Mouse (Mus musculus) lung, postnatal 0 days (tissue): ENCODE measurements around the gene Maip1.

Experiments used
- CTCF ChIP-seq: IDR thresholded peaks from 2 replicates; pipeline ENCODE4 v1.5.1; 2016; ENCODE audit warnings: antibody characterized with exemption, mild to moderate bottlenecking
- EP300 ChIP-seq: IDR thresholded peaks from 2 replicates; pipeline ENCODE4 v1.6.1; 2016; ENCODE audit warnings: antibody characterized with exemption, mild to moderate bottlenecking, control low read depth

DNA sequence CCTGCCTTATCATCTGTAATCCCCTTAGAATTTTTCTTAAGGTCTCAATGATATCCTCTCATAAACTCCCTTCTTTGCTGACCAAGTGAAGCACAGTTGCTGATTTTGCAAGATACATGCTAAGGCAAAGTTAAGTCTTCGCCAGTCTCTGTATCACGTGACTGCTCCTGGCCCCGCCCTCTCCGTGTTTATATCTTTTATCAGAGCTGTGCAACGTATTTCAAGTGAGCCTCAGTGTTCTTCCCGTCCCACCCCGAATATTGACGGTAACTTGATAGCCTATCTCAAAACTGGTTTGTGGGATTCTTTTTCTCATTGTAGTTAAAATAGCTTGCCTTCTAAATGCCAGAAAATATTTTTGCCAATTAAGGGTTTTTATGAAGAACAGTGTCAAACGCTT is 30.3 kb downstream of the Maip1 start:
- TF ChIP-seq CTCF, result no peak
- 0 out of 2 replicates have a peak, but pooled peaks have one; percentile 11 for TF ChIP-seq EP300
